Mouse (Mus musculus) stomach, embryonic 15.5 days (tissue): ENCODE data around the gene Ccdc3. TPM values are rescaled to one million over a fixed set of nuclear protein-coding genes. Genes with fewer than 3 reads are reported as not detected.

Source experiments
- ATAC-seq: fragments of 200-750 bp; cut with Nextera tagmentation; 2 replicates; pipeline ENCODE4 v1.8.0; 2017; ENCODE audit warnings: low read depth, moderate number of reproducible peaks, moderate TSS enrichment; ENCODE audit not compliant: insufficient read depth, low FRiP score
- H3K27ac ChIP-seq: fragments of 300-500 bp; sonication (generic); 2 replicates; pipeline ENCODE4 v1.5.1; 2015; ENCODE audit warnings: mild to moderate bottlenecking, inconsistent platforms
- H3K27me3 ChIP-seq: fragments of 300-500 bp; sonication (generic); replicated peaks from 2 replicates; pipeline ENCODE4 v1.6.1; 2015; ENCODE audit warnings: inconsistent platforms
- H3K36me3 ChIP-seq: fragments of 300-500 bp; sonication (generic); 2 replicates; pipeline ENCODE4 v1.6.1; 2015; ENCODE audit warnings: inconsistent platforms
- H3K4me1 ChIP-seq: fragments of 300-500 bp; sonication (generic); 2 replicates; pipeline ENCODE4 v1.6.1; 2015; ENCODE audit warnings: inconsistent platforms
- H3K4me2 ChIP-seq: fragments of 300-500 bp; sonication (generic); 2 replicates; pipeline ENCODE4 v1.6.1; 2015; ENCODE audit warnings: mild to moderate bottlenecking, inconsistent platforms
- H3K4me3 ChIP-seq: fragments of 300-500 bp; sonication (generic); replicated peaks from 2 replicates; pipeline ENCODE4 v1.5.1; 2015; ENCODE audit warnings: inconsistent platforms
- H3K9ac ChIP-seq: fragments of 300-500 bp; sonication (generic); 2 replicates; pipeline ENCODE4 v1.6.1; 2015; ENCODE audit warnings: inconsistent platforms
- H3K9me3 ChIP-seq: fragments of 300-500 bp; sonication (generic); 2 replicates; pipeline ENCODE4 v1.6.1; 2016; ENCODE audit warnings: inconsistent platforms
- WGBS: fragments of 180-500 bp; shearing (Covaris S2); methylation state at CpG from one replicate; pipeline ENCODE4 v1.1.7; 2015; 5-methylcytosine and 5-hydroxymethylcytosine counted together
- polyA plus RNA-seq: library from polyadenylated mRNA; unstranded; fragments of >200 nt; fragmentation: Nextera tagmentation; extraction: Ambion mirVana; gene quantifications from 2 replicates; pipeline ENCODE4 v1.2.1, GENCODE M21; 2015

Gene Ccdc3
- polyA plus RNA-seq, 1 experiment from 2014 or later = 18.0 TPM

DNA sequence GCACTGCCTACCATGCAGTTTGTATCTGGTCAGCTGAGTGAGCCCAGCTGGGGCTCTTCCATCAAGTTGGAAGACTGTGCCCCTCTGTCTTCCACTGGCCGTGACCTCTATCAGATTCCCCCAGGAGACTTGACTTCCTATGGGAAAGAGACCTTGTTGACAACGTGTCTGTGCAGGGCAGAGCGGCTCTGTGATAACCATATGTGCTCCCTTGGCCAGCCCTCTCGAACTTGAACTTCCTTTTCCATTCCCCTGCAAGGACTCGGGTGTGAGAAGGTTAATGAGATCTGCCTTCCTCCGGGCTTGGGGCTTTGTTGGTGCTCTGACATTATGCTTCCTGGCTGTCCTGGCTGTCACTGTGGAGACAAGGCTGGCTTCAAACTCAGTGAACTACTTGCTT lies 12.1 kb upstream of the Ccdc3 start:
- no peaks in the 10 kb centered on the region for H3K27me3 ChIP-seq
- H3K27ac ChIP-seq = no peak overlapping the region
- H3K4me2 ChIP-seq = no peak overlapping the region
- H3K9me3 ChIP-seq = no peaks in the 10 kb centered on the region
- no peak for ATAC-seq
- H3K9ac ChIP-seq = no peak overlapping the region
- 18% methylated on average over 6 of the region's 6 CpGs for WGBS
- H3K4me1 ChIP-seq = peaks cover 20% of the 10 kb centered on the region
- no peak overlapping the region for H3K4me3 ChIP-seq
- H3K36me3 ChIP-seq = no peaks in the 10 kb centered on the region

- H3K4me3 ChIP-seq = no peak overlapping the region
- peaks cover 20% of the 10 kb centered on the region for H3K4me1 ChIP-seq
- H3K4me2 ChIP-seq = no peak overlapping the region
- H3K27me3 ChIP-seq = no peaks in the 10 kb centered on the region
- no peak overlapping the region for H3K9ac ChIP-seq
- H3K36me3 ChIP-seq = no peaks in the 10 kb centered on the region
- H3K27ac ChIP-seq = peak overlapping the region; percentile 75; the same call in 1 of the 2 replicates
- no peak for ATAC-seq
- WGBS = 73% methylated on average over 5 of the region's 5 CpGs
- no peaks in the 10 kb centered on the region for H3K9me3 ChIP-seq
Measured at GRCm38 (mm10) chr2:5127369-5127768, 10.2 kb upstream of the Ccdc3 start.

DNA sequence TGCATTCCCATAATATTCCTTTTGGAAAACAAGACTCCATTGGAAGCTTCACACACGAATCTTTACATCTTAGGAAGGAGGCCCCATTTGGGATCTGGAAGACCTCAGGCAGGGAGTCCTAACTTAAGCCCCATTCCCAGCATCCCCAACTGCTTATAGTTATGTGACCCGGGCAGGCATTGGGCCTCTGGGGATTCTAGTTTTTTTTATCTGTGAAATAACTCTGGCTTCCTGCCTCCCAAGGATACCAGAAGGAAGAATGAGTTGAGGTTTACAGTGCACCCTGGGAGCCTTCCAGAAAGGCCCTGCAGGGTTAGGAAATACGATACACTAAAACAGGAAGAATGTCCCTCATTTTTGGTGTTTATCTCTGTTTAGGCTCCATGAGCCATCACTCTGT lies 8.5 kb upstream of the Ccdc3 start:
- H3K9ac ChIP-seq = no peak overlapping the region
- no peak overlapping the region for H3K4me2 ChIP-seq
- peak overlapping the region; percentile 74 for H3K27ac ChIP-seq
- 24% methylated on average over 3 of the region's 3 CpGs for WGBS
- H3K27me3 ChIP-seq = no peaks in the 10 kb centered on the region
- H3K4me1 ChIP-seq = peaks cover 20% of the 10 kb centered on the region
- ATAC-seq = no peak
- H3K4me3 ChIP-seq = no peak overlapping the region
- no peaks in the 10 kb centered on the region for H3K9me3 ChIP-seq
- no peaks in the 10 kb centered on the region for H3K36me3 ChIP-seq

DNA sequence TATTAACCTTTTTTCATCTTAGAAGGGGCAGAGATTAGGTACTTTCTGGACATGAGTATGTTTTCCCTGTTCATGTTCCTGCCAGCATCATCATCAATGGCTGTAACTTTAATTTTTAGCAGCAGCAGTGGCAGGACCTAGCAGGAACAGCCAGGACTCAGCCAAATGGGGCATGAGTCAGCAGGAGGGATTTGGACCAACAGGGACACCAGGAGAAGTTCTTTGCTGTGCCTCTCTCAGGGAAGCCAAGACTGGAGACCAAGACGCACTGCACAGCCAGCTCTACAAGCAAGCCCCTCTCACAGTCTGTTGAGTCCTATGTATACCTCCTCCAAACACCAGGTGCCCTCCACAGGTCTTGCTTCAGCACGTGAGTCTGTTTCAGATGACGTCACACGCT lies 5.5 kb upstream of the Ccdc3 start:
- H3K4me2 ChIP-seq = no peak overlapping the region
- ATAC-seq = no peak
- peaks cover 14% of the 10 kb centered on the region; the same call in 1 of the 2 replicates for H3K4me1 ChIP-seq
- H3K36me3 ChIP-seq = no peaks in the 10 kb centered on the region
- no peak overlapping the region for H3K27ac ChIP-seq
- H3K9me3 ChIP-seq = no peaks in the 10 kb centered on the region
- no peak overlapping the region for H3K4me3 ChIP-seq
- 89% methylated on average over 4 of the region's 4 CpGs for WGBS
- peaks cover 2% of the 10 kb centered on the region; the same call in 1 of the 2 replicates for H3K27me3 ChIP-seq
- H3K9ac ChIP-seq = no peak overlapping the region

DNA sequence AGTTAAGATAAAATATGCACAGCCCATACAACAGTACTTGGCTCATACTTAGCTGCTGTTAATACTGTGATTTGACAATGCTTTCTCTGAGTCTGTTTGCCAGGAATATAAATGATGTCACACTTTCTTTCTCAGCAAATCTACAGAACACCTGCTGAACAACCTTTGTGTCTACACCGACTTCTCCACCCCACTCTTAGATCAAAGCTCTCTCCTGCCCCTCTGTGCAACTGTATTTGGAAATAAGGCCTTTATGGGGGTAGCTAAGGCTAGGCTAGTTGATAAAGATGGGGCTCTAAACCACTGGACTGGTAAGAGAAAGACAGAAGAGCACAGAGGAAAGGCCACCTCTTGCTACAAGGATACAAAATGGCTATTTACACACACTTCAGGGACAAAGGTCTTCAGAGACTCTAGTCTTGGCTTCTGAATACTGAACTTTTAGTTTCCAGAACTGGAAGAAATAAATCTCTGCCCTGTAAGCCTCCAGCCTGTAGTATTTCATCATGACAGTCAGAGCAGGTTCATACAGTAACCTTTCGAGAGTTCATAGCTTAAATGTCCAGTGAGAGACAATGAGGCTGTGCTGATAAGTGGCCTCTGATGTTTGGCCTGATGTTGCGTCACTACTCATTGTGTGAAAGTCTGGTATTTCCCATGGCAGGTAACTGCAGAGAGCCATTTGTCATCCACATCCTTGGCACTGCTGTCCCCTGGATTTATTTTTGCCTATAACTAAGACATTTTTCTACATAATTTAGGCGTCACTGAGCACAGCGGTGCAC lies 2.4 kb upstream of the Ccdc3 start:
- Histone ChIP-seq H3K36me3 (no peaks in the 10 kb centered on the region), H3K9ac (no peak overlapping the region), H3K4me1 (0 out of 2 replicates have a peak, but pooled peaks cover 11% of the 10 kb centered on the region), H3K4me2 (no peak overlapping the region), H3K27me3 (peaks cover 12% of the 10 kb centered on the region), H3K27ac (no peak overlapping the region), H3K9me3 (no peaks in the 10 kb centered on the region), H3K4me3 (no peak overlapping the region)
- 67% methylated on average over 5 of the region's 5 CpGs for whole genome bisulfite sequencing
- ATAC-seq = no peak

DNA sequence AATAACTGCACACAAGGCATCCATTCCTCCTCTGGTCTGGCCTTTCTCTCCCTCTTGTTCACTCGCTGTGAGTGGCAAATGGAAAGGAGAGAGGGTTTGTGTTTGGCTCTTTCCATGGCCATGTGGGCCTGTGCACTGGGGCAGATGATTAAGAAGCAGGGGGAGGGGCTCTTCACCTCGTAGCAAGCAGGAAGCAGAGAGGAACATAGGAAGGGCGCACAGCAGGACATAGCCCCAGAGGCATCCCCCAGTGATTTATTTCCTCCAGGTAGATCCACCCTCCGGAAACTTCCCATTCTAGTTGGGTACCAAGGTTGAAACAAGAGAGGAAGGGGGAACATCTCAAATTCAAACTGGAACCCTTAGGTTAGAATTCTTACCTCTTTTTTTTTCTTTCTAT lies 2.4 kb downstream of the Ccdc3 start:
- Histone ChIP-seq H3K36me3 (no peaks in the 10 kb centered on the region), H3K9ac (no peak overlapping the region), H3K9me3 (no peaks in the 10 kb centered on the region), H3K4me2 (no peak overlapping the region), H3K4me1 (0 out of 2 replicates have a peak, but pooled peaks cover 11% of the 10 kb centered on the region), H3K4me3 (no peak overlapping the region), H3K27ac (no peak overlapping the region), H3K27me3 (peaks cover 16% of the 10 kb centered on the region)
- no peak for ATAC-seq
- 54% methylated on average over 4 of the region's 4 CpGs for WGBS

GRCm38 (mm10) chr2:5144446-5144845 lies 6.9 kb downstream of the Ccdc3 start:
- 0 out of 2 replicates have a peak, but pooled peaks cover 4% of the 10 kb centered on the region for H3K27me3 ChIP-seq
- ATAC-seq = no peak
- 43% methylated on average over 6 of the region's 6 CpGs for WGBS

GRCm38 (mm10) chr2:5147907-5148306 lies 10.3 kb downstream of the Ccdc3 start:
- H3K27ac ChIP-seq = no peak overlapping the region

More at GRCm38 (mm10) chr2:5144446-5144845, 6.9 kb downstream of the Ccdc3 start:
- no peaks in the 10 kb centered on the region for H3K36me3 ChIP-seq
- H3K9ac ChIP-seq = no peak overlapping the region
- no peak overlapping the region for H3K27ac ChIP-seq
- H3K4me2 ChIP-seq = no peak overlapping the region
- no peak overlapping the region for H3K4me3 ChIP-seq
- H3K9me3 ChIP-seq = no peaks in the 10 kb centered on the region
- H3K4me1 ChIP-seq = no peaks in the 10 kb centered on the region

DNA sequence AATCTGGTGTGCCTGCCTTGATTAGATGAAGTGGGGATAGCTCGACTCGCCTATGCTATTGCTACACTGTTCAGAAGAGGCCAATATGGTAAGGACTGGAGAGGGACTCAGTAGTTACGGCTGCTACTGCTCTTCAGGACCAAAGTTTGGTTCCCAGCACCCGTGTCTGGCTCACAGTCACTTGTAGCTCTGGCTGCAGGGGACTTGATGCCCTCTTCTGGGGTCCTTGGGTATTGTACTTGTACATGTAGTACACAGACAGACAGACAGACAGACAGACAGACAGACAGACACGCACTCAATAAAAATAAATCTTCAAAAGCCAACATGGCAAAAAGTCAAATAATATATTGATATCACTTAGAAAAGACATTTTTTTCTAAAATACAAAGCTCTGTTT lies 17.1 kb downstream of the Ccdc3 start:
- Histone ChIP-seq H3K27ac (no peak overlapping the region), H3K36me3 (no peaks in the 10 kb centered on the region), H3K4me3 (no peak overlapping the region), H3K27me3 (no peaks in the 10 kb centered on the region), H3K4me2 (no peak overlapping the region), H3K9me3 (no peaks in the 10 kb centered on the region), H3K9ac (no peak overlapping the region), H3K4me1 (no peaks in the 10 kb centered on the region)
- WGBS = 88% methylated on average over 5 of the region's 5 CpGs
- no peak for ATAC-seq

More at GRCm38 (mm10) chr2:5147907-5148306, 10.3 kb downstream of the Ccdc3 start:
- H3K4me3 ChIP-seq = no peak overlapping the region
- no peaks in the 10 kb centered on the region for H3K36me3 ChIP-seq
- H3K9ac ChIP-seq = no peak overlapping the region
- no peak for ATAC-seq
- no peaks in the 10 kb centered on the region for H3K4me1 ChIP-seq
- WGBS = 47% methylated on average over 2 of the region's 2 CpGs
- H3K27me3 ChIP-seq = no peaks in the 10 kb centered on the region
- no peaks in the 10 kb centered on the region for H3K9me3 ChIP-seq
- no peak overlapping the region for H3K4me2 ChIP-seq

GRCm38 (mm10) chr2:5160236-5160848 lies 22.8 kb downstream of the Ccdc3 start:
- H3K27me3 ChIP-seq = no peaks in the 10 kb centered on the region
- WGBS = 58% methylated on average over 11 of the region's 11 CpGs
- peaks cover 5% of the 10 kb centered on the region; the same call in 1 of the 2 replicates for H3K4me1 ChIP-seq
- no peaks in the 10 kb centered on the region for H3K36me3 ChIP-seq
- no peak overlapping the region for H3K4me2 ChIP-seq
- H3K9ac ChIP-seq = no peak overlapping the region
- H3K27ac ChIP-seq = no peak overlapping the region
- H3K9me3 ChIP-seq = no peaks in the 10 kb centered on the region
- H3K4me3 ChIP-seq = no peak overlapping the region
- ATAC-seq = peak; percentile 24; the same call in 1 of the 2 replicates

GRCm38 (mm10) chr2:5161002-5161745 lies 23.6 kb downstream of the Ccdc3 start:
- Histone ChIP-seq H3K27ac (no peak overlapping the region), H3K4me1 (peaks cover 5% of the 10 kb centered on the region; the same call in 1 of the 2 replicates), H3K9me3 (no peaks in the 10 kb centered on the region), H3K4me2 (no peak overlapping the region), H3K9ac (no peak overlapping the region), H3K27me3 (no peaks in the 10 kb centered on the region), H3K4me3 (no peak overlapping the region), H3K36me3 (no peaks in the 10 kb centered on the region)
- WGBS = 70% methylated on average over 11 of the region's 11 CpGs
- no peak for ATAC-seq
